Mouse (Mus musculus) megakaryocyte, embryonic 14.5 days (primary cell): ENCODE measurements around the gene Gas2l2. TPM values are rescaled to one million over a fixed set of nuclear protein-coding genes. Genes with fewer than 3 reads are reported as not detected.

ENCODE experiments used
- H3K27me3 ChIP-seq: replicated peaks from 2 replicates; pipeline ENCODE3; 2012; ENCODE audit warnings: inconsistent platforms
- H3K36me3 ChIP-seq: replicated peaks from 2 replicates; pipeline ENCODE3; 2012; ENCODE audit warnings: low read length, inconsistent platforms, mixed read lengths
- H3K4me1 ChIP-seq: 2 replicates; pipeline ENCODE4 v1.6.1; 2012; ENCODE audit warnings: inconsistent platforms
- H3K4me3 ChIP-seq: replicated peaks from 2 replicates; pipeline ENCODE3; 2012; ENCODE audit warnings: moderate library complexity, mild to moderate bottlenecking, inconsistent platforms
- H3K9me3 ChIP-seq: 2 replicates; pipeline ENCODE4 v1.6.1; 2012; ENCODE audit warnings: inconsistent platforms
- FLI1 ChIP-seq: IDR thresholded peaks from 2 replicates; pipeline ENCODE4 v1.6.1; 2012; ENCODE audit warnings: low read length, inconsistent platforms, mixed read lengths
- GATA1 ChIP-seq: IDR thresholded peaks from 3 replicates; pipeline ENCODE4 v1.6.1; 2012; ENCODE audit warnings: mixed read lengths, low read length, inconsistent platforms, borderline replicate concordance
- polyA plus RNA-seq: library from polyadenylated mRNA; stranded (reverse); fragments of >175 nt; gene quantifications from 2 replicates; pipeline ENCODE4 v1.2.3, GENCODE M21; 2012; ENCODE audit warnings: low replicate concordance; ENCODE audit not compliant: insufficient read depth

The Gas2l2 gene
- polyA plus RNA-seq = not detected in 2 replicates

GRCm38 (mm10) chr11:83429355-83429754, at the start of gene Gas2l2:
TSS of gene Gas2l2 (minus strand) at chr11:83429455.
- Histone ChIP-seq H3K4me3 (no peak within 1 kb of the TSS), H3K27me3 (peaks cover 75% of the 10 kb centered on the region), H3K4me1 (peaks cover 19% of the 10 kb centered on the region), H3K36me3 (no peaks in the 10 kb centered on the region), H3K9me3 (no peaks in the 10 kb centered on the region)
- no peak for TF ChIP-seq GATA1
- no peak for TF ChIP-seq FLI1

DNA sequence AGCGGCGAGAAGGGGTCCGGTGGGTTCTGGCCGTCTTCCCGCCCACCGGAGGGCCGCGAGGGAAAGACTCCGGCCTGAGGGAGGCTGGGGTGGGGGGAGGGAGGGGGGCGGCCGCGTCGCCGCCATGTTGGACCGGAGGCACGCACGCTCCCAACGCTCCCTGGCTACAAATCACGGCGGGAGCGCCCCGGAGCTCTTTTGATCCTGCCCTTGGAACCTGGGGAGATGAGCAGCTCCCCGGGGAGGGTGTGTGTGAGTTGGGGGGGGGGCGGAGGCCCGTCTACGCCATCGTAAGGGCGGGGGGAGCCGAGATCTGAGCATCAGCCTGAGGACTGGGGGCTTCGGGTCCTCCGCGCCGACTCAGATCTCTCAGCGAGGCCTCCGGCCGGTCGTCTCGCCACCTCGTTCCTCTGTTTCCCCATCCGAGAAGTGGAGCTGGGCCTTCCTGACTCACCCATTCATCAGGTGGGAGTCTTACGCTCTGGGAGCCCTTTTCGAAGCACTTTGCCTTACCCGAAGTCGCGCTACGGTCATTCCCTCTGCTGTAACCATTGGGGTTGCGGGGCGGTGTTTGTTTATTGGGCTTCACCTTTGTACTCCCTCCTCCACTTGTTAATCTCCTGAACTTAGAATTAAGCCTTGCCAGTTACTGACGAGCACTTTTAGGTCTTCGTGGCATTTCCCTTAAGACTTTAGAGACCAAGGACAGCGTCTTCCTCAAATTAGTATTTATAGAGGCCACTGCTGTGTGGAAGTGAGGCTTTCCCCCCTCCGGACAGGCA, 44.2 kb upstream of the Gas2l2 start:
- Histone ChIP-seq H3K4me3 (peak overlapping the region; percentile 93), H3K9me3 (peaks cover 10% of the 10 kb centered on the region), H3K4me1 (peaks cover 31% of the 10 kb centered on the region), H3K27me3 (peaks cover 9% of the 10 kb centered on the region), H3K36me3 (peaks cover 16% of the 10 kb centered on the region)
- no peak for TF ChIP-seq GATA1
- TF ChIP-seq FLI1 = no peak

DNA sequence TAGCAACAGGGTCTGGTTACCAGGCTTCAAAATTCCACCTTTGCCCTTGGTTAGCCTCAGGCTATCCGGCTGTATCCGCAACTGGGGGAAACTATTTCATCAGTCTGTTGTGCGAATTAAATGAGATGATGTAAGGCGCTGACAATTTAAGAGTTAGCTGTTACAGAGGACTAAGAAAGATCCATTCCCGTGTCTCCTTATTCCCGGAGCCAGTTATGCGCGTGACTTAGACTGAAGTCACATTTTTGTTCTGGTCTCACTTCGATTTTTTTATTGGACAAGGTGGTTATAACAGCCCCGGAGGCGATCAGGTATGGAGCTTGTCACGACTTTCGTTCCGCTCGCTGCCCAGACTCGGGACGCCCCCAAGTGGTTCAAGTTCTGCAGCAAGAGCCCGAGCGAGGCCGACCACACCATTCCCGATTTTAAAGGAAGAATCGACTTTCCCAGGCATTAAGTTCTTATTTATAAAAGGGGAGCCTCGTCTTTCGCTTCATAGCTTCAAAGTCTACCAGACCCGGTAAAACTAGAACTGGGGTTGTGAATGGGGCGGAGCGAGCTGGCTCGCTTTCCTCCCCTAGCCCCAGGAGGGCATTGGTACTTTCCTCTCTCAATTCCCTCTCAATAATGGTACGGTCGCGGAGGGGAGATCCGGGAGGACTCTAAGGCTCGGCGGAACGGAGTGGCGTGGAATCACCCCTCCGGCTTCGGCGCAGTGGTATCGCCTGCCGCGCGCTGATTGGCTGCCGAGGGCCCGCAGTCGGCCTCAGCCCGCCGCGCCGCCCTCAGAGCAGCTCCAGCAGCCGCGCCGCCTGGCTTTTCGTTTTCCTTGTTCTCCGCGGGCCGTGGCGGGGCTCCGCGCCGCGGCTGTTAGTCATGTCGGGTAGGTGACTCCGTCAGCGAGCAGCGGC, 43.3 kb upstream of the Gas2l2 start, which contains the start of gene Taf15:
Taf15 (plus strand) TSS at position 763 of the 911 bp plus-strand sequence.
- TF ChIP-seq GATA1 (no peak), FLI1 (no peak)
- peaks cover 13% of the 10 kb centered on the region for H3K27me3 ChIP-seq
- H3K4me1 ChIP-seq = peaks cover 27% of the 10 kb centered on the region
- peaks cover 16% of the 10 kb centered on the region for H3K9me3 ChIP-seq
- H3K4me3 ChIP-seq = peak within 1 kb of the TSS; percentile 93
- peaks cover 11% of the 10 kb centered on the region for H3K36me3 ChIP-seq

DNA sequence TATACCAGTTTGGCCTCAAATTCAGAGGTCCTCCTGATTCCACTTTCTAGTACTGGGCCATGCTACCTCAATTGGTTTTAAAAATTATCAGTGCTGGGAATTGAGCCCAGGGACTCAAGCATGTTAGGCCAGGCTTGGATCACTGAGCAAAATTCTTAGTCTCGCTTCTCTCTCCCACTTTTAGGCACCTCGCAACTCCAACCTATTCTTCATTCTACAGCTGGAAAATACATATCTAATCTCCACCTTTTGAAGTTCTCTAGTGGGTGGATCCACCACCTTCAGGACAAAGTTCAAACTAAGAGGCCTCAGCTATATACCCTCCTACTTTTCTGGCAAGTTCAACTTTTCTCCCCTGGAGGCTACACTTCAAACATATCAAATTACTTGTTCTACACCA, 42.5 kb upstream of the Gas2l2 start:
- H3K27me3 ChIP-seq = peaks cover 17% of the 10 kb centered on the region
- peaks cover 34% of the 10 kb centered on the region for H3K4me1 ChIP-seq
- H3K4me3 ChIP-seq = peak overlapping the region; percentile 93
- TF ChIP-seq GATA1 (no peak), FLI1 (no peak)
- H3K9me3 ChIP-seq = peaks cover 19% of the 10 kb centered on the region
- peaks cover 6% of the 10 kb centered on the region for H3K36me3 ChIP-seq

GRCm38 (mm10) chr11:83468765-83469164, 39.5 kb upstream of the Gas2l2 start:
- H3K9me3 ChIP-seq = peaks cover 19% of the 10 kb centered on the region
- TF ChIP-seq GATA1 (no peak), FLI1 (no peak)
- peaks cover 44% of the 10 kb centered on the region for H3K27me3 ChIP-seq

GRCm38 (mm10) chr11:83467120-83467652, 37.9 kb upstream of the Gas2l2 start:
- Histone ChIP-seq H3K4me3 (peak overlapping the region; percentile 4), H3K9me3 (peaks cover 19% of the 10 kb centered on the region), H3K36me3 (peaks cover 3% of the 10 kb centered on the region), H3K27me3 (peaks cover 60% of the 10 kb centered on the region), H3K4me1 (peaks cover 37% of the 10 kb centered on the region)
- TF ChIP-seq FLI1 (no peak), GATA1 (no peak)

More at GRCm38 (mm10) chr11:83468765-83469164, 39.5 kb upstream of the Gas2l2 start:
- peaks cover 26% of the 10 kb centered on the region for H3K4me1 ChIP-seq
- peaks cover 3% of the 10 kb centered on the region for H3K36me3 ChIP-seq
- no peak overlapping the region for H3K4me3 ChIP-seq

- Histone ChIP-seq H3K27me3 (peaks cover 70% of the 10 kb centered on the region), H3K4me1 (peaks cover 34% of the 10 kb centered on the region), H3K9me3 (peaks cover 19% of the 10 kb centered on the region)
Observed at GRCm38 (mm10) chr11:83465976-83466375, 36.7 kb upstream of the Gas2l2 start.

DNA sequence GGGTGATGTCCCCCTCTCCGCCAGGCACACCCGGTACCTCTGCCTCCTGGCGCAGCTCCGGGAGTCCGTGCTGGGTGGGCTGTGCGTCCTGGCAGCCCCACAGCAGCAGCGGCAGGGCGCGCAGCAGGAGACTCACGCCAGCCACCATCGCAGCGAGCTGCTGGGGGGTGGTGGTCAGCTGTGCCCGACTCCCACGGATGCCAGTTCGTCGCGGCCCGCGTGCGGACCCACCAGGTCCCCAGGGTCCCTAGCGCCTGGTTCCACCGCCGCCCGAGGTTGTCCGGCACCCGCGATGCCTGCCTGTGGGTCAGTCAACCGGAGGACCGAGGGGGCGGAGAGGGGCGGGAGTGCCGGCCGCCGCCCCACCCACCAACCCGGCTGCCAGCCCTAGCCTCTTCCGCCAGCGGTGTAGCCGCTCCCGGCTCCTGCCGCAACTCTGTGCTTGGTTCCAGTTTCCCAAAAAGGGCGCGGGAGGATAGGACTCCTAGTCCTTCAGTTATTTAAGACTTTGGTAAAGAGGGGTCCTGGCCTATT, 33.5 kb upstream of the Gas2l2 start, which contains the start of gene Mmp28:
Mmp28 (minus strand) TSS at position 361 of the 534 bp plus-strand sequence.
- H3K36me3 ChIP-seq = no peaks in the 10 kb centered on the region
- TF ChIP-seq FLI1 (no peak), GATA1 (no peak)
- H3K27me3 ChIP-seq = peaks cover 82% of the 10 kb centered on the region
- H3K4me1 ChIP-seq = peaks cover 34% of the 10 kb centered on the region
- H3K4me3 ChIP-seq = peak within 1 kb of the TSS; percentile 95
- 0 out of 2 replicates have a peak, but pooled peaks cover 5% of the 10 kb centered on the region for H3K9me3 ChIP-seq

More at GRCm38 (mm10) chr11:83465976-83466375, 36.7 kb upstream of the Gas2l2 start:
- no peak overlapping the region for H3K4me3 ChIP-seq
- peaks cover 3% of the 10 kb centered on the region for H3K36me3 ChIP-seq
- TF ChIP-seq GATA1 (no peak), FLI1 (no peak)

- H3K4me3 ChIP-seq = no peak overlapping the region
- no peaks in the 10 kb centered on the region for H3K9me3 ChIP-seq
- peaks cover 87% of the 10 kb centered on the region for H3K27me3 ChIP-seq
- no peaks in the 10 kb centered on the region for H3K36me3 ChIP-seq
- H3K4me1 ChIP-seq = peaks cover 27% of the 10 kb centered on the region
- TF ChIP-seq GATA1 (no peak), FLI1 (no peak)
Observed at GRCm38 (mm10) chr11:83461462-83462027, 32.3 kb upstream of the Gas2l2 start.
